Mouse (Mus musculus) ES-E14 (cell line): ENCODE data around the gene Olfr935.

Experiments used
- MAFK ChIP-seq: IDR thresholded peaks from 2 replicates; pipeline ENCODE4 v1.6.1; 2014; ENCODE audit warnings: mild to moderate bottlenecking, low read depth, low read length, inconsistent platforms; ENCODE audit not compliant: insufficient read depth
- ZC3H11A ChIP-seq: IDR thresholded peaks from 2 replicates; pipeline ENCODE4 v1.6.1; 2012; ENCODE audit warnings: low read depth, mild to moderate bottlenecking, inconsistent platforms, low read length, borderline replicate concordance

DNA sequence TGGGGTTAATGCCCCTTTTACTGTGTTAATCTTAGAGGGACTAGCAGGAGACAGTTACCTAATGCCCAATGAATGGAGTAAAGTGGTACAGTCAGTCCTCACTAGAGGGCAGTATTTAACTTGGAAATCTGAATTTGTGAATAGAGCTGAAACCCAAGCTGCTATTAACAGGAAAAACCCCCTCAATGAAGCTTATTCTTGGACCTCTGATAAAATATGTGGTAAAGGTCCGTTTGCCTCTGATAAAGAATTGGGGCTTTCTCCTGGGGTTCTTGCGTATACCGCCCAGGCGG, 45.4 kb downstream of the Olfr935 start:
- TF ChIP-seq MAFK = no peak
- TF ChIP-seq ZC3H11A = peak; percentile 52; the same call in 1 of the 2 replicates
